In genomic region chr13:48994903-48995302, GRCm38 (mm10) we compare ENCODE assay signal across 10 mouse cellular contexts. TPM values are rescaled to one million over a fixed set of nuclear protein-coding genes. Genes with fewer than 3 reads are reported as not detected.
DNase-seq lines count a peak whose midpoint lies in the region; ATAC-seq lines count a peak whose summit lies in the region.
"Had no signal": no experiment of that assay in that cellular context is flagged by ENCODE, and none has a peak within 500 bp of the region (broad histone marks: within the 10 kb centered on the region; RNA-seq: fewer than 3 reads in every experiment).

No protein-coding gene starts in this region.

- no peak overlapping the region for H3K4me3 ChIP-seq in hindbrain, embryonic 11.5 days (ENCODE audit: low read depth, low read length)
- H3K4me3 ChIP-seq in hindbrain, embryonic 12.5 days: no peak overlapping the region
- H3K4me3 ChIP-seq in neural tube, embryonic 14.5 days (ENCODE audit: low read depth, low read length): no peak overlapping the region
- H3K4me3 ChIP-seq: heart, adult 2 months had no signal

- H3K27me3 ChIP-seq in hindbrain, embryonic 11.5 days (ENCODE audit: control insufficient read depth, insufficient read depth, low read length): no peaks in the 10 kb centered on the region
- no peaks in the 10 kb centered on the region for H3K27me3 ChIP-seq in hindbrain, embryonic 12.5 days
- no peaks in the 10 kb centered on the region for H3K27me3 ChIP-seq in neural tube, embryonic 14.5 days (ENCODE audit: control insufficient read depth, insufficient read depth, low read length)

- peak; percentile 24 for DNase-seq in hindbrain, embryonic 11.5 days (ENCODE audit: low spot score)
- DNase-seq in ZHBTc4 (ENCODE audit: low read depth, low spot score): peak; percentile 76
- DNase-seq in adrenal gland, postnatal 14 days: no peak
- DNase-seq in right cerebral cortex, postnatal 4 days: no peak
- DNase-seq in left cerebral cortex, adult 9 months (ENCODE audit: low spot score in 2 of 2): no peak
- DNase-seq: heart, adult 2 months; left cerebral cortex, postnatal 4 days had no signal

- H3K4me1 ChIP-seq in hindbrain, embryonic 11.5 days (replicated peaks; ENCODE audit: control insufficient read depth, insufficient read depth, low read length): no peaks in the 10 kb centered on the region; the same call in 1 of the 2 replicates
- peaks cover 7% of the 10 kb centered on the region for H3K4me1 ChIP-seq in hindbrain, embryonic 12.5 days
- H3K4me1 ChIP-seq in neural tube, embryonic 14.5 days (ENCODE audit: control insufficient read depth, insufficient read depth, low read length): no peaks in the 10 kb centered on the region

- 26% methylated on average over 3 of the region's 3 CpGs for WGBS in hindbrain, embryonic 11.5 days
- 19% methylated on average over 3 of the region's 3 CpGs for WGBS in hindbrain, embryonic 12.5 days
- 22% methylated on average over 3 of the region's 3 CpGs for WGBS in neural tube, embryonic 14.5 days

- no peak overlapping the region for H3K27ac ChIP-seq in hindbrain, embryonic 11.5 days (ENCODE audit: low read depth, low read length)
- no peak overlapping the region for H3K27ac ChIP-seq in hindbrain, embryonic 12.5 days
- no peak overlapping the region for H3K27ac ChIP-seq in neural tube, embryonic 14.5 days (ENCODE audit: low read depth, low read length)
- H3K27ac ChIP-seq: heart, adult 2 months had no signal

- ATAC-seq in hindbrain, embryonic 11.5 days (ENCODE audit: low FRiP score): peak; percentile 51; the same call in 1 of the 2 replicates
- ATAC-seq in hindbrain, embryonic 12.5 days (ENCODE audit: low FRiP score): no peak
- ATAC-seq in hematopoietic stem cell, adult 5-6 weeks (replicated peaks in 1 of 2; ENCODE audit: insufficient read depth in 1 of 2, low FRiP score in 2 of 2, low TSS enrichment in 1 of 2, low read depth in 1 of 2, poor library complexity in 2 of 2, severe bottlenecking in 2 of 2): peak; percentile 94
- ATAC-seq in neural tube, embryonic 14.5 days (ENCODE audit: low read depth): peak; percentile 72; the same call in 1 of the 2 replicates

- H3K9ac ChIP-seq in hindbrain, embryonic 11.5 days (ENCODE audit: low read depth, low read length): no peak overlapping the region
- H3K9ac ChIP-seq in hindbrain, embryonic 12.5 days: no peak overlapping the region
- H3K9ac ChIP-seq in neural tube, embryonic 14.5 days (replicated peaks; ENCODE audit: low read depth, low read length): no peak overlapping the region

- H3K9me3 ChIP-seq in hindbrain, embryonic 11.5 days (ENCODE audit: control insufficient read depth, low read length): no peaks in the 10 kb centered on the region
- H3K9me3 ChIP-seq in hindbrain, embryonic 12.5 days (replicated peaks): no peaks in the 10 kb centered on the region
- H3K9me3 ChIP-seq in neural tube, embryonic 14.5 days (ENCODE audit: control insufficient read depth, low read length): no peaks in the 10 kb centered on the region

- no peaks in the 10 kb centered on the region for H3K36me3 ChIP-seq in hindbrain, embryonic 11.5 days (ENCODE audit: control insufficient read depth, insufficient read depth, low read length)
- H3K36me3 ChIP-seq in hindbrain, embryonic 12.5 days: no peaks in the 10 kb centered on the region
- H3K36me3 ChIP-seq in neural tube, embryonic 14.5 days (ENCODE audit: control insufficient read depth, insufficient read depth, low read length): no peaks in the 10 kb centered on the region

- H3K4me2 ChIP-seq in hindbrain, embryonic 11.5 days (replicated peaks; ENCODE audit: low read depth, low read length): no peak overlapping the region
- H3K4me2 ChIP-seq in hindbrain, embryonic 12.5 days (replicated peaks): no peak overlapping the region
- H3K4me2 ChIP-seq in neural tube, embryonic 14.5 days (ENCODE audit: low read depth, low read length): no peak overlapping the region

RNA-seq across cellular contexts. Expression of gene Fam120a, which starts 27.1 kb away (rescaled TPM):
- 18.7 and 24.9 TPM in 2 replicates for polyA plus RNA-seq in hindbrain, embryonic 11.5 days (2014; fragmentation: Nextera tagmentation; extraction: Ambion mirVana)
- polyA plus RNA-seq in hindbrain, embryonic 12.5 days (2016; fragmentation: Nextera tagmentation; extraction: Ambion mirVana): 15.6 and 17.0 TPM in 2 replicates
- 104 and 117 TPM in 2 replicates for total RNA-seq in hematopoietic stem cell, adult 5-6 weeks (2017)
- 16.5 and 18.4 TPM in 2 replicates for polyA plus RNA-seq in neural tube, embryonic 14.5 days (2014; fragmentation: Nextera tagmentation; extraction: Ambion mirVana)
- 164 and 165 TPM in 2 replicates for total RNA-seq in adrenal gland, postnatal 14 days (2021)

Comparison
In these comparisons a context has a peak if more than half of its experiments do, and no peak if none do; other contexts are left out.
1. DNase-seq: peak in hindbrain, embryonic 11.5 days (single experiment) and ZHBTc4 (single experiment); none in adrenal gland, postnatal 14 days (single experiment), right cerebral cortex, postnatal 4 days (single experiment) and left cerebral cortex, adult 9 months (0 of 2).